Mouse (Mus musculus) small intestine, adult 2 months (tissue): ENCODE measurements around the gene Olfr1418. TPM values are rescaled to one million over a fixed set of nuclear protein-coding genes. Genes with fewer than 3 reads are reported as not detected.

Experiments
- H3K27ac ChIP-seq: fragments of 200-500 bp; 2 replicates; pipeline ENCODE4 v1.5.1; 2012; ENCODE audit warnings: low read depth, low read length, control low read depth, inconsistent platforms; ENCODE audit not compliant: insufficient read depth
- H3K27me3 ChIP-seq: fragments of 200-500 bp; 2 replicates; pipeline ENCODE4 v1.6.1; 2012; ENCODE audit warnings: mild to moderate bottlenecking, moderate library complexity, low read length, inconsistent platforms; ENCODE audit not compliant: control insufficient read depth, insufficient read depth
- H3K36me3 ChIP-seq: fragments of 200-500 bp; 2 replicates; pipeline ENCODE4 v1.6.1; 2012; ENCODE audit warnings: mild to moderate bottlenecking, low read length, control low read depth, inconsistent platforms; ENCODE audit not compliant: control insufficient read depth, insufficient read depth
- H3K4me1 ChIP-seq: fragments of 200-500 bp; 2 replicates; pipeline ENCODE4 v1.6.1; 2012; ENCODE audit warnings: low read length, inconsistent platforms, mixed read lengths; ENCODE audit not compliant: control insufficient read depth, insufficient read depth, insufficient read length
- H3K4me3 ChIP-seq: fragments of 200-500 bp; 2 replicates; pipeline ENCODE4 v1.5.1; 2012; ENCODE audit warnings: low read depth, mild to moderate bottlenecking, control low read depth, inconsistent platforms, low read length, moderate library complexity
- CTCF ChIP-seq: fragments of 200-500 bp; IDR thresholded peaks from 2 replicates; pipeline ENCODE4 v1.5.1; 2012; ENCODE audit warnings: low read depth, mild to moderate bottlenecking, control low read depth, inconsistent platforms, low read length, moderate library complexity, mixed read lengths; ENCODE audit not compliant: insufficient replicate concordance, insufficient read length; ENCODE audit errors: extremely low read depth
- POLR2A ChIP-seq: fragments of 200-500 bp; IDR thresholded peaks from 2 replicates; pipeline ENCODE4 v1.6.1; 2012; ENCODE audit warnings: low read depth, mild to moderate bottlenecking, control low read depth, inconsistent platforms, low read length, moderate library complexity
- WGBS: fragments of 180-500 bp; shearing (Covaris S2); methylation state at CpG from one replicate; pipeline ENCODE4 v1.1.7; 2018; 5-methylcytosine and 5-hydroxymethylcytosine counted together
- polyA plus RNA-seq: library from polyadenylated mRNA; depleted of rRNA; stranded (reverse); fragments of >200 nt; gene quantifications from 2 replicates; pipeline ENCODE4 v1.2.3, GENCODE M21; 2012; rRNA removed

Olfr1418 gene
- polyA plus RNA-seq, 1 experiment: not detected

GRCm38 (mm10) chr19:11811688-11812365 is 49.0 kb downstream of the Olfr1418 start:
- Histone ChIP-seq H3K4me3 (no peak overlapping the region), H3K27ac (no peak overlapping the region), H3K27me3 (no peaks in the 10 kb centered on the region), H3K36me3 (0 out of 2 replicates have a peak, but pooled peaks cover 5% of the 10 kb centered on the region), H3K4me1 (peaks cover 23% of the 10 kb centered on the region; the same call in 1 of the 2 replicates)
- TF ChIP-seq CTCF (no peak), POLR2A (no peak)
- 68% methylated on average over 5 of the region's 5 CpGs for WGBS

- Histone ChIP-seq H3K27ac (0 out of 2 replicates have a peak overlapping the region, but pooled peaks have one; percentile 22), H3K36me3 (0 out of 2 replicates have a peak, but pooled peaks cover 3% of the 10 kb centered on the region), H3K4me3 (no peak overlapping the region), H3K27me3 (no peaks in the 10 kb centered on the region), H3K4me1 (peaks cover 22% of the 10 kb centered on the region; the same call in 1 of the 2 replicates)
- 67% methylated on average over 1 of the region's 1 CpGs for WGBS
- TF ChIP-seq POLR2A (no peak), CTCF (no peak)
Measured at GRCm38 (mm10) chr19:11810856-11811255, 50.0 kb downstream of the Olfr1418 start.

- Histone ChIP-seq H3K36me3 (0 out of 2 replicates have a peak, but pooled peaks cover 3% of the 10 kb centered on the region), H3K27me3 (no peaks in the 10 kb centered on the region), H3K4me3 (no peak overlapping the region), H3K4me1 (peaks cover 18% of the 10 kb centered on the region; the same call in 1 of the 2 replicates), H3K27ac (0 out of 2 replicates have a peak overlapping the region, but pooled peaks have one; percentile 22)
- WGBS: 56% methylated on average over 5 of the region's 5 CpGs
- no peak for TF ChIP-seq CTCF
- no peak for TF ChIP-seq POLR2A
Measured at GRCm38 (mm10) chr19:11810003-11810758, 50.7 kb downstream of the Olfr1418 start.

GRCm38 (mm10) chr19:11808452-11808851 is 52.4 kb downstream of the Olfr1418 start:
- no peaks in the 10 kb centered on the region for H3K27me3 ChIP-seq
- no peak overlapping the region for H3K4me3 ChIP-seq
- WGBS: 77% methylated on average over 2 of the region's 2 CpGs
- 0 out of 2 replicates have a peak, but pooled peaks cover 4% of the 10 kb centered on the region for H3K36me3 ChIP-seq
- peaks cover 6% of the 10 kb centered on the region; the same call in 1 of the 2 replicates for H3K4me1 ChIP-seq
- TF ChIP-seq CTCF (no peak), POLR2A (no peak)
- H3K27ac ChIP-seq: no peak overlapping the region

GRCm38 (mm10) chr19:11807822-11808221 is 53.0 kb downstream of the Olfr1418 start:
- peaks cover 3% of the 10 kb centered on the region; the same call in 1 of the 2 replicates for H3K4me1 ChIP-seq
- no peak overlapping the region for H3K4me3 ChIP-seq
- no peak overlapping the region for H3K27ac ChIP-seq
- peaks cover 10% of the 10 kb centered on the region; the same call in 1 of the 2 replicates for H3K36me3 ChIP-seq
- TF ChIP-seq POLR2A: no peak
- no peak for TF ChIP-seq CTCF
- 76% methylated on average over 6 of the region's 6 CpGs for WGBS
- H3K27me3 ChIP-seq: no peaks in the 10 kb centered on the region

- 54% methylated on average over 2 of the region's 2 CpGs for WGBS
- Histone ChIP-seq H3K4me1 (peaks cover 3% of the 10 kb centered on the region; the same call in 1 of the 2 replicates), H3K27ac (no peak overlapping the region), H3K27me3 (no peaks in the 10 kb centered on the region), H3K4me3 (no peak overlapping the region), H3K36me3 (peaks cover 13% of the 10 kb centered on the region)
- TF ChIP-seq POLR2A (no peak), CTCF (no peak)
Measured at GRCm38 (mm10) chr19:11807251-11807650, 53.6 kb downstream of the Olfr1418 start.

GRCm38 (mm10) chr19:11804423-11804822 is 56.4 kb downstream of the Olfr1418 start:
- 63% methylated on average over 1 of the region's 1 CpGs for WGBS
- TF ChIP-seq CTCF (no peak), POLR2A (no peak)
- Histone ChIP-seq H3K27me3 (no peaks in the 10 kb centered on the region), H3K4me1 (no peaks in the 10 kb centered on the region), H3K27ac (no peak overlapping the region), H3K4me3 (no peak overlapping the region), H3K36me3 (peaks cover 14% of the 10 kb centered on the region)

Other genes with a start within 250 kb of the Olfr1418 start
- not detected in 2 replicates for gene Ms4a2, start 237.3 kb downstream of the Olfr1418 start, polyA plus RNA-seq
- not detected in 2 replicates for gene Ms4a3, start 220.2 kb downstream of the Olfr1418 start, polyA plus RNA-seq
- gene Oosp2, start 200.5 kb downstream of the Olfr1418 start, polyA plus RNA-seq: not detected in 2 replicates
- 0.38 TPM in 1 of 2 replicates, not detected in the other for gene Oosp1, start 169.9 kb downstream of the Olfr1418 start, polyA plus RNA-seq
- not detected in 2 replicates for gene Oosp3, start 164.0 kb downstream of the Olfr1418 start, polyA plus RNA-seq
- 0.09 and 8.4 TPM in 2 replicates for gene Gif, start 113.5 kb downstream of the Olfr1418 start, polyA plus RNA-seq
- 1.8 and 4.0 TPM in 2 replicates for gene Mrpl16, start 90.7 kb downstream of the Olfr1418 start, polyA plus RNA-seq
- 12.7 and 38.0 TPM in 2 replicates for gene Stx3, start 41.7 kb downstream of the Olfr1418 start, polyA plus RNA-seq
- gene Olfr1417, start 21.8 kb downstream of the Olfr1418 start, polyA plus RNA-seq: not detected in 2 replicates
- not detected in 2 replicates for gene Olfr1419, start 14.0 kb upstream of the Olfr1418 start, polyA plus RNA-seq
- gene Olfr1420, start 25.5 kb upstream of the Olfr1418 start, polyA plus RNA-seq: not detected in 2 replicates
- 6.6 and 12.2 TPM in 2 replicates for gene Patl1, start 51.3 kb upstream of the Olfr1418 start, polyA plus RNA-seq
- gene Osbp, start 104.9 kb upstream of the Olfr1418 start, polyA plus RNA-seq: 7.0 and 12.0 TPM in 2 replicates
- not detected in 2 replicates for gene Olfr1423, start 180.3 kb upstream of the Olfr1418 start, polyA plus RNA-seq
- gene Olfr1424, start 201.6 kb upstream of the Olfr1418 start, polyA plus RNA-seq: not detected in 2 replicates
- not detected in 2 replicates for gene Olfr1425, start 216.7 kb upstream of the Olfr1418 start, polyA plus RNA-seq
- gene Olfr1426, start 230.9 kb upstream of the Olfr1418 start, polyA plus RNA-seq: not detected in 2 replicates
- not detected in 2 replicates for gene Olfr1427, start 242.3 kb upstream of the Olfr1418 start, polyA plus RNA-seq